Mouse (Mus musculus): ENCODE measurements at regions not wholly inside any gene's neighbourhood (a gene's known extent, or its start where the extent isn't known, plus 50 kb on each side); places are given as distances from the start of the nearest gene placed in this dataset.

GRCm38 (mm10) chr5:38927051-38927450 is 50.4 kb upstream of the Clnk start:
- TF ChIP-seq POLR2A (IDR thresholded peaks at IDR 0.05; ENCODE audit: low read depth, low read length) (no peak), UBTF (IDR thresholded peaks at IDR 0.05; ENCODE audit: low read depth, low read length) (no peak), SIN3A (IDR thresholded peaks at IDR 0.05; ENCODE audit: low read length) (no peak), MYC (IDR thresholded peaks at IDR 0.05; ENCODE audit: low read depth, low read length) (no peak), EP300 (IDR thresholded peaks at IDR 0.05; ENCODE audit: low read length) (peak; percentile 59), CTCF (conservative IDR thresholded peaks at IDR 0.05 in 1 of 2, IDR thresholded peaks at IDR 0.05 in 1 of 2; ENCODE audit: low read depth in 2 of 2, low read length in 2 of 2) (no peak), HCFC1 (IDR thresholded peaks at IDR 0.05; ENCODE audit: low read depth, low read length) (no peak), ZKSCAN1 (IDR thresholded peaks at IDR 0.05; ENCODE audit: borderline replicate concordance, low read depth, low read length) (no peak), RCOR1 (conservative IDR thresholded peaks at IDR 0.05; ENCODE audit: low read depth, low read length) (no peak; the same call in 1 of the 2 replicates), ZNF384 (IDR thresholded peaks at IDR 0.05; ENCODE audit: low read depth, low read length) (no peak), MAX (IDR thresholded peaks at IDR 0.05; ENCODE audit: low read length) (no peak), MAFK (IDR thresholded peaks at IDR 0.05; ENCODE audit: insufficient replicate concordance, low read length) (peak; percentile 51; the same call in 1 of the 2 replicates), USF2 (conservative IDR thresholded peaks at IDR 0.05; ENCODE audit: low read depth, low read length) (no peak), CHD1 (IDR thresholded peaks at IDR 0.05; ENCODE audit: low read depth, low read length) (no peak)
